Mouse (Mus musculus) forebrain, postnatal 0 days (tissue): ENCODE measurements at regions not wholly inside any gene's neighbourhood (a gene's known extent, or its start where the extent isn't known, plus 50 kb on each side); places are given as distances from the start of the nearest gene placed in this dataset.

ENCODE experiments used
- ATAC-seq: fragments of 200-750 bp; cut with Nextera tagmentation; 2 replicates; pipeline ENCODE4 v1.8.0; 2017; ENCODE audit warnings: mild to moderate bottlenecking, moderate library complexity
- DNase-seq: peaks from one replicate; pipeline ENCODE4 v3.0.0-alpha.2; 2015
- H3K27ac ChIP-seq: fragments of 300-500 bp; sonication (generic); 2 replicates; pipeline ENCODE4 v1.5.1; 2014; ENCODE audit warnings: low read depth, mild to moderate bottlenecking, antibody characterized with exemption, low read length, moderate library complexity, mixed read lengths
- H3K27me3 ChIP-seq: fragments of 300-500 bp; sonication (generic); 2 replicates; pipeline ENCODE4 v1.6.1; 2014; ENCODE audit warnings: mild to moderate bottlenecking, low read length, mixed read lengths; ENCODE audit not compliant: insufficient read depth
- H3K36me3 ChIP-seq: fragments of 300-500 bp; sonication (generic); 2 replicates; pipeline ENCODE4 v1.6.1; 2014; ENCODE audit warnings: mild to moderate bottlenecking, moderate library complexity; ENCODE audit not compliant: insufficient read depth
- H3K4me1 ChIP-seq: fragments of 300-500 bp; sonication (generic); 2 replicates; pipeline ENCODE4 v1.6.1; 2014; ENCODE audit warnings: antibody characterized with exemption; ENCODE audit not compliant: insufficient read depth
- H3K4me2 ChIP-seq: fragments of 300-500 bp; sonication (generic); 2 replicates; pipeline ENCODE4 v1.6.1; 2014; ENCODE audit warnings: low read depth, mild to moderate bottlenecking, moderate library complexity
- H3K4me3 ChIP-seq: fragments of 300-500 bp; sonication (generic); 2 replicates; pipeline ENCODE4 v1.5.1; 2014; ENCODE audit warnings: low read depth, low read length, mixed read lengths
- H3K9ac ChIP-seq: fragments of 300-500 bp; sonication (generic); 2 replicates; pipeline ENCODE4 v1.6.1; 2014; ENCODE audit warnings: mild to moderate bottlenecking
- H3K9me3 ChIP-seq: fragments of 300-500 bp; sonication (generic); 2 replicates; pipeline ENCODE4 v1.6.1; 2016; ENCODE audit warnings: low read length
- CTCF ChIP-seq: sonication (generic); IDR thresholded peaks from 2 replicates; pipeline ENCODE4 v1.5.1; 2016; ENCODE audit warnings: antibody characterized with exemption, control low read depth, low read depth
- WGBS: fragments of 180-500 bp; shearing (Covaris S2); extraction: QIAGEN DNeasy Blood & Tissue Kit; methylation state at CpG from one replicate; pipeline ENCODE4 v1.1.7; 2014; 5-methylcytosine and 5-hydroxymethylcytosine counted together

- Histone ChIP-seq H3K36me3 (no peaks in the 10 kb centered on the region), H3K27me3 (no peaks in the 10 kb centered on the region), H3K4me1 (no peaks in the 10 kb centered on the region), H3K9ac (no peak overlapping the region), H3K4me3 (no peak overlapping the region), H3K9me3 (no peaks in the 10 kb centered on the region), H3K4me2 (no peak overlapping the region), H3K27ac (no peak overlapping the region)
- peak; percentile 51; the same call in 1 of the 2 replicates for ATAC-seq
- DNase-seq, result peak; percentile 17
- TF ChIP-seq CTCF, result no peak
- 26% methylated on average over 3 of the region's 3 CpGs for WGBS
These were observed 2232.7 kb downstream of the 4930444P10Rik start for GRCm38 (mm10) chr1:13860469-13860868.

GRCm38 (mm10) chr1:13859723-13860122, 2233.4 kb downstream of the 4930444P10Rik start:
- Histone ChIP-seq H3K4me2 (no peak overlapping the region), H3K36me3 (no peaks in the 10 kb centered on the region), H3K4me1 (no peaks in the 10 kb centered on the region), H3K4me3 (no peak overlapping the region), H3K27ac (no peak overlapping the region), H3K27me3 (no peaks in the 10 kb centered on the region), H3K9me3 (no peaks in the 10 kb centered on the region), H3K9ac (no peak overlapping the region)
- 71% methylated on average over 3 of the region's 3 CpGs for WGBS
- ATAC-seq, result no peak
- TF ChIP-seq CTCF, result 0 out of 2 replicates have a peak, but pooled peaks have one; percentile 4
- no peak for DNase-seq

GRCm38 (mm10) chr1:13858371-13859018, 2234.6 kb downstream of the 4930444P10Rik start:
- Histone ChIP-seq H3K27me3 (no peaks in the 10 kb centered on the region), H3K36me3 (no peaks in the 10 kb centered on the region), H3K4me3 (no peak overlapping the region), H3K9me3 (no peaks in the 10 kb centered on the region), H3K4me2 (no peak overlapping the region), H3K9ac (no peak overlapping the region), H3K4me1 (no peaks in the 10 kb centered on the region), H3K27ac (no peak overlapping the region)
- WGBS, result 21% methylated on average over 6 of the region's 6 CpGs
- no peak for DNase-seq
- no peak for TF ChIP-seq CTCF
- no peak for ATAC-seq

- H3K9ac ChIP-seq, result no peak overlapping the region
- no peaks in the 10 kb centered on the region for H3K9me3 ChIP-seq
- H3K4me2 ChIP-seq, result no peak overlapping the region
- no peak overlapping the region for H3K27ac ChIP-seq
- ATAC-seq, result no peak
- no peak overlapping the region for H3K4me3 ChIP-seq
- TF ChIP-seq CTCF, result no peak
- 84% methylated on average over 2 of the region's 2 CpGs for WGBS
- no peak for DNase-seq
- no peaks in the 10 kb centered on the region for H3K4me1 ChIP-seq
- no peaks in the 10 kb centered on the region for H3K36me3 ChIP-seq
- no peaks in the 10 kb centered on the region for H3K27me3 ChIP-seq
These were observed 2236.1 kb downstream of the 4930444P10Rik start for GRCm38 (mm10) chr1:13856998-13857397.

DNA sequence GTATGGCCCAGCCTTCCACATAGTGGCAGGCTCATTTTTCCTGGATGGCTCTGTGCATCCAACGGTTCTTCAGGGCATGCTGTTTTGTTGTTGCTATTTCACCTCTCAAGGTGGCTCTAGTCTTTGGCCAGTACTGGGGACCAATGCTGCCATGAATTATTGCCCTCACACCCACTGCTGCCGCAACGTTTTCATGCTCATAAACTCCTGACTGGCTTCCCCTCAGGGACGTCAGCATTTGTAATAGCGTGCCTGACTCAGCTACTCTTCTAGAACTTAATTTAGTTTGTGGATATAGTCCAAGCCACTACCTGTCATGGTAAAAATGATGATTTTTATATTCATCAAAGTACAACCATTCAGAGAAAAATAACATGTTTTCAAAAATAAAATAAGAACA, 2242.0 kb downstream of the 4930444P10Rik start:
- no peak for DNase-seq
- no peak overlapping the region for H3K27ac ChIP-seq
- WGBS, result 91% methylated on average over 5 of the region's 5 CpGs
- H3K9ac ChIP-seq, result no peak overlapping the region
- no peak overlapping the region for H3K4me2 ChIP-seq
- no peaks in the 10 kb centered on the region for H3K4me1 ChIP-seq
- no peak for ATAC-seq
- H3K36me3 ChIP-seq, result no peaks in the 10 kb centered on the region
- no peaks in the 10 kb centered on the region for H3K9me3 ChIP-seq
- H3K27me3 ChIP-seq, result no peaks in the 10 kb centered on the region
- no peak overlapping the region for H3K4me3 ChIP-seq
- no peak for TF ChIP-seq CTCF

DNA sequence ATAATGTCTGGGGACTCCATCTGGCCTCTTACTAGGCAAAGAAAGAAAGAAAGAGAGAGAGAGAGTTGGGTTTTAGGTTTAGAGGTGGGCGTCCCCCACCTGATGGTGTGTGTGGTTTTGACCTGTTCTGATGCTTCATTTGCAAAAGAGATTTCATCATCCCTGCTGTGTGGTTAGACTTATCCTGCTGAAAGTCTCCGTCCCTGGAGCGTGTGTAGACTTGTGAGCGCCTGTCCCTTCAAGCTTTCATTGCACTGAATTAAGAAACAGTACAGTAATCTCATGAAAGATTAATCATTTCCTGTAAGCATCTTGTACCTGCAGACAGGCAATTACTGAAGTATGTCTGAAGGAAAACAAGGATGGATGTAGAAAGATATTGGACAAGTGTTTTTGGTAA, 2244.1 kb downstream of the 4930444P10Rik start:
- Histone ChIP-seq H3K9me3 (no peaks in the 10 kb centered on the region), H3K4me1 (no peaks in the 10 kb centered on the region), H3K9ac (no peak overlapping the region), H3K4me3 (no peak overlapping the region), H3K27me3 (no peaks in the 10 kb centered on the region), H3K27ac (no peak overlapping the region), H3K36me3 (no peaks in the 10 kb centered on the region), H3K4me2 (no peak overlapping the region)
- no peak for DNase-seq
- WGBS, result 80% methylated on average over 4 of the region's 4 CpGs
- no peak for ATAC-seq
- TF ChIP-seq CTCF, result no peak

DNA sequence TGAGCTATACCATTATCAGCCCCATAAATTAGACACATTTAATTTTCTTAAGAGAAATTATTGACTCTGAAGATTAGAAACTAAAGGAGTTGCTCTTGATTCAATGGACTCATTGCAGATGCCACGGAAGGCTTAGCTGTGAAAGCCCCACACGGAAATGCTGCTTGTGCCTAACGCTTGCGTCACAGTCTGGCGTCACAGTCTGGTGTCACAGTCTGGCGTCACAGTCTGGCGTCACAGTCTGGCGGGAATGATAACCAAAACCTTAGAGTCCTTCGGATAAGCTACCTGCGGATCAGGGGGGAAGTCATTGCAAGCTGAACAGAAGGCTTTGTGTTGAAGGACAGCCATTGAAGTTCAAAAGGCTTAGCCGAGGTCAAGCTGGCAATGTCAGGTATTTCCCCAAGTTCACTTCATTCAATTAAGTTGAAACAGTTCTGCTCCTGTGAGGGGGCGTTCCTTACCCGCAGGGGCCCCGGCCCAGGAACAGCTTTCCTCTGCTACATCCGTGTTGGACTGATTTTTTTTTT, 2246.7 kb downstream of the 4930444P10Rik start:
- Histone ChIP-seq H3K4me2 (no peak overlapping the region), H3K27me3 (no peaks in the 10 kb centered on the region), H3K36me3 (no peaks in the 10 kb centered on the region), H3K4me3 (no peak overlapping the region), H3K4me1 (no peaks in the 10 kb centered on the region), H3K27ac (no peak overlapping the region), H3K9me3 (no peaks in the 10 kb centered on the region), H3K9ac (no peak overlapping the region)
- 74% methylated on average over 15 of the region's 15 CpGs for WGBS
- ATAC-seq (0 out of 2 replicates have a peak, but pooled peaks have one; percentile 25), DNase-seq (no peak)
- TF ChIP-seq CTCF, result no peak

GRCm38 (mm10) chr1:13840309-13840622, 2252.9 kb downstream of the 4930444P10Rik start:
- ATAC-seq, result no peak

More at GRCm38 (mm10) chr1:13840309-13840622, 2252.9 kb downstream of the 4930444P10Rik start:
- WGBS, result 96% methylated on average over 1 of the region's 1 CpGs
- Histone ChIP-seq H3K4me1 (no peaks in the 10 kb centered on the region), H3K27ac (no peak overlapping the region), H3K36me3 (no peaks in the 10 kb centered on the region), H3K4me3 (no peak overlapping the region), H3K27me3 (no peaks in the 10 kb centered on the region), H3K9ac (no peak overlapping the region), H3K4me2 (no peak overlapping the region), H3K9me3 (no peaks in the 10 kb centered on the region)
- no peak for TF ChIP-seq CTCF
- DNase-seq, result no peak
